Mouse (Mus musculus): Measurements from ENCODE around the gene Ano2. TPM values are rescaled to one million over a fixed set of nuclear protein-coding genes. Genes with fewer than 3 reads are reported as not detected.

Ano2 gene
- polyA plus RNA-seq, 1 experiment from 2014 or later, result 0.27 TPM

GRCm38 (mm10) chr6:126001797-126002196 lies 311.6 kb downstream of the Ano2 start:
- H3K4me2 ChIP-seq (replicated peaks; ENCODE audit: low read depth, low read length), result no peak overlapping the region
- 5% methylated on average over 2 of the region's 2 CpGs for WGBS
- peaks cover 25% of the 10 kb centered on the region for H3K4me1 ChIP-seq (ENCODE audit: control insufficient read depth, insufficient read depth, low read length)
- no peaks in the 10 kb centered on the region for H3K9me3 ChIP-seq (ENCODE audit: control insufficient read depth, low read length)
- H3K27ac ChIP-seq (ENCODE audit: low read depth, low read length), result peak overlapping the region; percentile 88
- peak; percentile 78 for ATAC-seq (ENCODE audit: low FRiP score, low TSS enrichment)
- no peaks in the 10 kb centered on the region for H3K27me3 ChIP-seq (ENCODE audit: control insufficient read depth, insufficient read depth, low read length)
- H3K4me3 ChIP-seq (ENCODE audit: low read length), result no peak overlapping the region
- H3K36me3 ChIP-seq (ENCODE audit: control insufficient read depth, insufficient read depth, low read length), result no peaks in the 10 kb centered on the region
- no peak overlapping the region for H3K9ac ChIP-seq (ENCODE audit: low read depth, low read length)

DNA sequence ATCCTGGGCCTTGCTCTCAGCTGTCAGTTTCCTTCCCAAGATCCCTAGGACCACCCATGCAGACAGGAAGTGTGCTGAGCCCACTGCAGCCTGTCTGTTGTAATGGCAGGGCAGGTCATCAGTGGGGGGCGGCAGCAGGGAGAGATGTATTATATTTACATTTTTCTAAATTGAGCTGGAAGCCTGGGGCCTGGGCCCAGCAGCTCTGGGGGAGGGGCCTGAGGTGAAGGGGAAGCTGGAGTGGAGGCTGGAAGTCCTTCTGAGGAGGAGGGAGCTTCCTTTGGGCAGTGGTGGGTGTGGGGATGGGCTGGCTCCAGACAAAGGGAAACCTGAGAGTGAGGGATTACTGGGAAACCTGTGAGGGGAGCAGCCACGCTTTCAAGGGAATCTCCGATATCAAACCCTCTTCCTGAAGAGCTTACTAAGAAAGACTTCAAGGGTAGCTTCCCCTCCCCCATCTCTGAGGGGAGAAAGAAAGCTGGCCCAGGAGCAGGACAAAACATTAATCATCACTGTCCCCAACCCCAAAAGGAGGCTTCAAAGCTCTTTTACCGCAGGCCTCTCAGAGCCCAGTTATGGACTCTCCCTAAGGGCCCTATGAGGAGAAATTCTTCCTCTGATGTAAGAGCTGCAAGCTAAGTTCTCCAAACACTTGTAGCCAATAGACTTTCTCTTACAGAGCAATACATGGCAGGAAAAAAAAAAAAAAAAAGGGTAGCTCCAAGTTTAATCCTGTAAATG lies 313.0 kb downstream of the Ano2 start:
- Histone ChIP-seq H3K4me2 (replicated peaks; ENCODE audit: low read depth, low read length) (no peak overlapping the region), H3K4me1 (ENCODE audit: control insufficient read depth, insufficient read depth, low read length) (peaks cover 25% of the 10 kb centered on the region), H3K27ac (ENCODE audit: low read depth, low read length) (peak overlapping the region; percentile 88), H3K36me3 (ENCODE audit: control insufficient read depth, insufficient read depth, low read length) (no peaks in the 10 kb centered on the region), H3K9ac (ENCODE audit: low read depth, low read length) (no peak overlapping the region), H3K9me3 (ENCODE audit: control insufficient read depth, low read length) (no peaks in the 10 kb centered on the region), H3K4me3 (ENCODE audit: low read length) (no peak overlapping the region), H3K27me3 (ENCODE audit: control insufficient read depth, insufficient read depth, low read length) (no peaks in the 10 kb centered on the region)
- under 1% methylated on average over 4 of the region's 4 CpGs for WGBS
- ATAC-seq (ENCODE audit: low FRiP score, low TSS enrichment), result peak; percentile 92

DNA sequence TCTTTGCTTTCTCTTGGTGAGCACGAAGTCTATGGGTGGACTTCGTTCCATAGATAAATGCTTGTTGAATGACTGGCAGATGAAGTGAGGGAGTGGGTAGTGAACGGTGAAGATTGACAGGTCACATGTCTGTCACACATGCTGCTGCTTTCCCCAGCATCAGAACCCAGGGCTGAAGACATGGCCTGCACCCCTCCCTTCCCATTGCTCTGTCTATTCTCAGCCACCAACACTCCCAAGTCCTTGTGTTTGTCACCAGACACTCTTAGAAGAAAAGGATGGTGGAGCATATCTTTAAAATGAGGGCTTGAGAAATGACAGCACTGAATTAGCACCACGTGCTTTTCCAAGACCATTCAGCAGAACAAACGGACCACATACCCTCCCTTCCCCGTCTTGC lies 316.4 kb downstream of the Ano2 start:
- no peak overlapping the region for H3K4me2 ChIP-seq (replicated peaks; ENCODE audit: low read depth, low read length)
- no peak overlapping the region for H3K27ac ChIP-seq (ENCODE audit: low read depth, low read length)
- no peak for ATAC-seq (ENCODE audit: low FRiP score, low TSS enrichment)
- peaks cover 31% of the 10 kb centered on the region for H3K4me1 ChIP-seq (ENCODE audit: control insufficient read depth, insufficient read depth, low read length)
- no peaks in the 10 kb centered on the region for H3K36me3 ChIP-seq (ENCODE audit: control insufficient read depth, insufficient read depth, low read length)
- no peak overlapping the region for H3K9ac ChIP-seq (ENCODE audit: low read depth, low read length)
- 83% methylated on average over 6 of the region's 6 CpGs for WGBS
- no peaks in the 10 kb centered on the region for H3K27me3 ChIP-seq (ENCODE audit: control insufficient read depth, insufficient read depth, low read length)
- H3K9me3 ChIP-seq (ENCODE audit: control insufficient read depth, low read length), result no peaks in the 10 kb centered on the region
- no peak overlapping the region for H3K4me3 ChIP-seq (ENCODE audit: low read length)

DNA sequence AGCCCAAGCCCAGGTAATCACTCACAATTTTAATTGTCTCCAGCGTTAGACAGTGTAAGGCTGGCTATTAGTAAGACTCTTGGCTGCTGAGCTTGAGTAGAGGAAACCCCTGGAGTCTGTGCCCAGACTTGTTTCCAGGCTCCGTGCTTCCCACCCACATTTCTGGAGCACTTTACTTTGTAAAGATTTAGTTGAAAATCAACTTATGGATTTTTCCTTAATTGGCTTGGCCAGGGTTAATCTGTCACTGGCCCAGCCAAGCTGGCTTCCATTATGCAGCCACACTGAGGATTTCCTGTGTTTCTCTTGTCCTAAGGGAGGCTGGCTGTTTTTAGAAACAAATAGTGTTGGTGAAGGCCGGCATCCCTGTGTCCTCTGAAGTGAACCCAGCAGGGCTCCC lies 318.9 kb downstream of the Ano2 start:
- H3K4me1 ChIP-seq (ENCODE audit: control insufficient read depth, insufficient read depth, low read length), result peaks cover 9% of the 10 kb centered on the region
- H3K4me2 ChIP-seq (replicated peaks; ENCODE audit: low read depth, low read length), result no peak overlapping the region
- ATAC-seq (ENCODE audit: low FRiP score, low TSS enrichment), result no peak; the same call in 1 of the 2 replicates
- H3K4me3 ChIP-seq (ENCODE audit: low read length), result no peak overlapping the region
- no peak overlapping the region for H3K27ac ChIP-seq (ENCODE audit: low read depth, low read length)
- WGBS, result 26% methylated on average over 3 of the region's 3 CpGs
- H3K27me3 ChIP-seq (ENCODE audit: control insufficient read depth, insufficient read depth, low read length), result no peaks in the 10 kb centered on the region
- no peak overlapping the region for H3K9ac ChIP-seq (ENCODE audit: low read depth, low read length)
- no peaks in the 10 kb centered on the region for H3K36me3 ChIP-seq (ENCODE audit: control insufficient read depth, insufficient read depth, low read length)
- no peaks in the 10 kb centered on the region for H3K9me3 ChIP-seq (ENCODE audit: control insufficient read depth, low read length)

GRCm38 (mm10) chr6:126016991-126017390 lies 326.8 kb downstream of the Ano2 start:
- WGBS, result 89% methylated on average over 2 of the region's 2 CpGs
- no peaks in the 10 kb centered on the region for H3K27me3 ChIP-seq (ENCODE audit: control insufficient read depth, insufficient read depth, low read length)
- no peaks in the 10 kb centered on the region for H3K4me1 ChIP-seq (ENCODE audit: control insufficient read depth, insufficient read depth, low read length)
- no peak overlapping the region for H3K9ac ChIP-seq (ENCODE audit: low read depth, low read length)
- no peak overlapping the region for H3K27ac ChIP-seq (ENCODE audit: low read depth, low read length)
- no peaks in the 10 kb centered on the region for H3K9me3 ChIP-seq (ENCODE audit: control insufficient read depth, low read length)
- no peak for ATAC-seq (ENCODE audit: low FRiP score, low TSS enrichment)
- H3K4me2 ChIP-seq (replicated peaks; ENCODE audit: low read depth, low read length), result no peak overlapping the region
- no peak overlapping the region for H3K4me3 ChIP-seq (ENCODE audit: low read length)
- H3K36me3 ChIP-seq (ENCODE audit: control insufficient read depth, insufficient read depth, low read length), result no peaks in the 10 kb centered on the region

DNA sequence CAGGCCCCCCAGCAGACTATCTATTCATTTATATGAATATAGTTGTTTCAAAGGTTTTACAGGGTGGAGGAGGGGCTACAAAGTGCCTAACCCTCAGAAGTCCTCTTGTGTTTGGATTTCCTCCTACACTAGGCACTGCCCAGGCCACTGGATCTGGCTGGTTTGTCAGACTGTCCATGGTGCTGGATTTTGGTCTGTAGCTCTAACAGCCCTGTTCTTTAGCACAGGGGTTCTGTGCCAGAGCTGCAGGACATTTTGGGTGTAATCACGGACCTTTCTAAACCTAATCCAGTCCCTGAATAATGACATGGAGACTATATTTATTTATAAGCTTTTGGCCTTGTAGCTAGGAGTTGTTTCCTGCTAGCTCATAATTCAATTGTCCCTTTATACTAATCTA lies 328.2 kb downstream of the Ano2 start:
- no peak overlapping the region for H3K4me2 ChIP-seq (replicated peaks; ENCODE audit: low read depth, low read length)
- H3K9ac ChIP-seq (ENCODE audit: low read depth, low read length), result no peak overlapping the region
- 40% methylated on average over 1 of the region's 1 CpGs for WGBS
- H3K9me3 ChIP-seq (ENCODE audit: control insufficient read depth, low read length), result no peaks in the 10 kb centered on the region
- ATAC-seq (ENCODE audit: low FRiP score, low TSS enrichment), result no peak
- H3K4me1 ChIP-seq (ENCODE audit: control insufficient read depth, insufficient read depth, low read length), result no peaks in the 10 kb centered on the region
- H3K27ac ChIP-seq (ENCODE audit: low read depth, low read length), result no peak overlapping the region
- H3K36me3 ChIP-seq (ENCODE audit: control insufficient read depth, insufficient read depth, low read length), result no peaks in the 10 kb centered on the region
- no peaks in the 10 kb centered on the region for H3K27me3 ChIP-seq (ENCODE audit: control insufficient read depth, insufficient read depth, low read length)
- no peak overlapping the region for H3K4me3 ChIP-seq (ENCODE audit: low read length)

GRCm38 (mm10) chr6:126033693-126034402 lies 343.6 kb downstream of the Ano2 start:
- peak; percentile 16; the same call in 1 of the 2 replicates for ATAC-seq (ENCODE audit: low FRiP score, low TSS enrichment)
- H3K27ac ChIP-seq (ENCODE audit: low read depth, low read length), result no peak overlapping the region
- WGBS, result 62% methylated on average over 8 of the region's 8 CpGs
- no peaks in the 10 kb centered on the region for H3K27me3 ChIP-seq (ENCODE audit: control insufficient read depth, insufficient read depth, low read length)
- no peaks in the 10 kb centered on the region for H3K9me3 ChIP-seq (ENCODE audit: control insufficient read depth, low read length)
- no peaks in the 10 kb centered on the region for H3K36me3 ChIP-seq (ENCODE audit: control insufficient read depth, insufficient read depth, low read length)
- H3K4me2 ChIP-seq (replicated peaks; ENCODE audit: low read depth, low read length), result no peak overlapping the region
- H3K9ac ChIP-seq (ENCODE audit: low read depth, low read length), result no peak overlapping the region
- H3K4me1 ChIP-seq (ENCODE audit: control insufficient read depth, insufficient read depth, low read length), result peaks cover 6% of the 10 kb centered on the region; the same call in 1 of the 2 replicates
- no peak overlapping the region for H3K4me3 ChIP-seq (ENCODE audit: low read length)

DNA sequence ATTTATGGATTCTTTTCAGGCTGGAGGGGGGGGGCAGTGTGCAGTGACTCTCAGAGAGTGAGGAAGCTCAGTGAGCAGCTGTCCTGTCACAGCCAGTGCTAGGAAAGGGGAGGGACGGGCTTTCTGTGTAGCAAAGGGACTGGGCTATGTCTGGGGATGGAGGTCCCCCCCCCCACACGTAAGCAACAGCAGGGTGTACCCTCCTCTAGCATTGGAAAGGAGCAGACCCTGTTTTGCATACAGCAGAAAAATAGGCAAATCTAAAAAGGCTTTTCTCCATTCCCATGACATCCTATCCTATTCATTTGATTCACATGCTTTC lies 344.1 kb downstream of the Ano2 start:
- Histone ChIP-seq H3K9me3 (ENCODE audit: control insufficient read depth, low read length) (no peaks in the 10 kb centered on the region), H3K36me3 (ENCODE audit: control insufficient read depth, insufficient read depth, low read length) (no peaks in the 10 kb centered on the region), H3K9ac (ENCODE audit: low read depth, low read length) (no peak overlapping the region), H3K4me3 (ENCODE audit: low read length) (no peak overlapping the region), H3K27me3 (ENCODE audit: control insufficient read depth, insufficient read depth, low read length) (no peaks in the 10 kb centered on the region), H3K4me1 (ENCODE audit: control insufficient read depth, insufficient read depth, low read length) (peaks cover 6% of the 10 kb centered on the region; the same call in 1 of the 2 replicates), H3K4me2 (replicated peaks; ENCODE audit: low read depth, low read length) (no peak overlapping the region), H3K27ac (ENCODE audit: low read depth, low read length) (peak overlapping the region; percentile 30; the same call in 1 of the 2 replicates)
- peak; percentile 55; the same call in 1 of the 2 replicates for ATAC-seq (ENCODE audit: low FRiP score, low TSS enrichment)
- WGBS, result 24% methylated on average over 2 of the region's 2 CpGs

GRCm38 (mm10) chr6:126034728-126035127 lies 344.5 kb downstream of the Ano2 start:
- ATAC-seq (ENCODE audit: low FRiP score, low TSS enrichment), result 0 out of 2 replicates have a peak, but pooled peaks have one; percentile 35
- WGBS, result 66% methylated on average over 7 of the region's 7 CpGs
- no peaks in the 10 kb centered on the region for H3K36me3 ChIP-seq (ENCODE audit: control insufficient read depth, insufficient read depth, low read length)
- H3K4me2 ChIP-seq (replicated peaks; ENCODE audit: low read depth, low read length), result no peak overlapping the region
- no peak overlapping the region for H3K9ac ChIP-seq (ENCODE audit: low read depth, low read length)
- H3K4me3 ChIP-seq (ENCODE audit: low read length), result no peak overlapping the region
- H3K27me3 ChIP-seq (ENCODE audit: control insufficient read depth, insufficient read depth, low read length), result no peaks in the 10 kb centered on the region
- peak overlapping the region; percentile 30; the same call in 1 of the 2 replicates for H3K27ac ChIP-seq (ENCODE audit: low read depth, low read length)
- peaks cover 6% of the 10 kb centered on the region; the same call in 1 of the 2 replicates for H3K4me1 ChIP-seq (ENCODE audit: control insufficient read depth, insufficient read depth, low read length)
- no peaks in the 10 kb centered on the region for H3K9me3 ChIP-seq (ENCODE audit: control insufficient read depth, low read length)
